Mouse (Mus musculus) kidney, postnatal 10 days (tissue): ENCODE measurements around the gene Gbx1.
A peak's percentile ranks its signal among the peaks of the same experiment; 100 is the strongest.
"Not testable (repeated sequence)": the region's sequence is repeated elsewhere in the genome, so short reads cannot be mapped to it uniquely, and the experiment has no call there.

ENCODE experiments used
- DNase-seq: peaks from one replicate; pipeline ENCODE4 v3.0.0; 2021; ENCODE audit warnings: mixed read lengths

Gbx1 gene

GRCm38 (mm10) chr5:24526889-24527230 is at the start of gene Gbx1:
Gene Gbx1 (minus strand): TSS chr5:24527202.
- DNase-seq: peak; percentile 66

- DNase-seq: no peak
These were observed 49.8 kb upstream of the Gbx1 start for GRCm38 (mm10) chr5:24576801-24577182.

GRCm38 (mm10) chr5:24575948-24576347 is 48.9 kb upstream of the Gbx1 start:
- DNase-seq: no peak

GRCm38 (mm10) chr5:24556709-24557108 is 29.7 kb upstream of the Gbx1 start, which contains the start of gene 4931409K22Rik:
Gene 4931409K22Rik (minus strand): TSS chr5:24556809.
- DNase-seq: no peak

- not testable (repeated sequence) for DNase-seq
These were observed 28.3 kb upstream of the Gbx1 start for GRCm38 (mm10) chr5:24555335-24555734.

- no peak for DNase-seq
These were observed 26.7 kb upstream of the Gbx1 start for GRCm38 (mm10) chr5:24553621-24554244.

- no peak for DNase-seq
These were observed 24.3 kb upstream of the Gbx1 start for GRCm38 (mm10) chr5:24551317-24551688.

GRCm38 (mm10) chr5:24550598-24551316 is 23.8 kb upstream of the Gbx1 start:
- peak; percentile 77 for DNase-seq

- DNase-seq: no peak
These were observed 15.6 kb upstream of the Gbx1 start for GRCm38 (mm10) chr5:24542643-24543042.

GRCm38 (mm10) chr5:24541144-24541569 is 14.2 kb upstream of the Gbx1 start:
- DNase-seq: no peak

- DNase-seq: peak; percentile 87
These were observed 13.6 kb upstream of the Gbx1 start, which contains the start of gene Asb10 for GRCm38 (mm10) chr5:24540387-24541143. Gene Asb10 (minus strand): TSS chr5:24540978.

- no peak for DNase-seq
These were observed 12.7 kb upstream of the Gbx1 start for GRCm38 (mm10) chr5:24539571-24540296.

- no peak for DNase-seq
These were observed 10.6 kb upstream of the Gbx1 start for GRCm38 (mm10) chr5:24537618-24538017.

- no peak for DNase-seq
These were observed 9.5 kb upstream of the Gbx1 start for GRCm38 (mm10) chr5:24536511-24536910.

GRCm38 (mm10) chr5:24535731-24536130 is 8.7 kb upstream of the Gbx1 start:
- no peak for DNase-seq

- DNase-seq: no peak
These were observed 7.3 kb upstream of the Gbx1 start for GRCm38 (mm10) chr5:24534292-24534691.

- DNase-seq: no peak
These were observed 6.4 kb upstream of the Gbx1 start for GRCm38 (mm10) chr5:24533391-24533790.

- peak; percentile 95 for DNase-seq
These were observed 3.2 kb upstream of the Gbx1 start for GRCm38 (mm10) chr5:24530042-24530689.

GRCm38 (mm10) chr5:24527780-24528179 is 778 bp upstream of the Gbx1 start:
- no peak for DNase-seq

GRCm38 (mm10) chr5:24526190-24526888 is 663 bp downstream of the Gbx1 start:
- DNase-seq: no peak

GRCm38 (mm10) chr5:24525360-24526189 is 1.4 kb downstream of the Gbx1 start:
- no peak for DNase-seq
